Mouse (Mus musculus) CH12.LX (cell line): ENCODE data around the gene Hes1. TPM values are rescaled to one million over a fixed set of nuclear protein-coding genes. Genes with fewer than 3 reads are reported as not detected.
A peak's percentile ranks its signal among the peaks of the same experiment; 100 is the strongest.

Source experiments
- DNase-seq: peaks from one replicate; pipeline ENCODE4 v3.0.0-alpha.2; 2013; ENCODE audit errors: extremely low read depth
- H3K27ac ChIP-seq: 2 replicates; pipeline ENCODE4 v1.5.1; 2012; ENCODE audit warnings: low read depth, mild to moderate bottlenecking, control low read depth, moderate library complexity; ENCODE audit not compliant: insufficient read depth
- H3K27me3 ChIP-seq: replicated peaks from 2 replicates; pipeline ENCODE3; 2012; ENCODE audit warnings: inconsistent platforms
- H3K36me3 ChIP-seq, 2 experiments: replicated peaks in 1 of 2; 2 replicates each; pipeline versions ENCODE3 to v1.6.1; 2012; ENCODE audit warnings: inconsistent platforms in 1 of 2, low read length in 1 of 2, mild to moderate bottlenecking in 1 of 2, mixed read lengths in 1 of 2, moderate library complexity in 1 of 2; ENCODE audit not compliant: control insufficient read depth in 1 of 2, insufficient read depth in 1 of 2
- H3K4me1 ChIP-seq, 2 experiments: 2 replicates each; pipeline ENCODE4 v1.6.1; 2012; ENCODE audit warnings: inconsistent platforms in 1 of 2, moderate library complexity in 1 of 2; ENCODE audit not compliant: insufficient read depth in 2 of 2, control insufficient read depth in 1 of 2
- H3K4me2 ChIP-seq: 2 replicates; pipeline ENCODE4 v1.6.1; 2012; ENCODE audit warnings: low read depth, mild to moderate bottlenecking, control low read depth; ENCODE audit not compliant: poor library complexity, insufficient read depth, severe bottlenecking
- H3K4me3 ChIP-seq, 3 experiments: fragments of 150-350 bp in 1 of 3; sonication (generic) in 1 of 3; replicated peaks in 1 of 3; 2 replicates each; pipeline versions ENCODE3 to v1.5.1; 2011 to 2012; ENCODE audit warnings: low read depth in 2 of 3, low read length in 2 of 3, mild to moderate bottlenecking in 2 of 3, moderate library complexity in 2 of 3, control low read depth in 1 of 3, improper control_type of control experiment in 1 of 3, inconsistent platforms in 1 of 3, mixed read lengths in 1 of 3; ENCODE audit not compliant: poor library complexity in 1 of 3
- H3K79me2 ChIP-seq: replicated peaks from 2 replicates; pipeline ENCODE4 v1.6.1; 2012; ENCODE audit warnings: mild to moderate bottlenecking, moderate library complexity; ENCODE audit not compliant: control insufficient read depth, poor library complexity, insufficient read depth, severe bottlenecking; ENCODE audit errors: extremely low read depth
- H3K9ac ChIP-seq: 2 replicates; pipeline ENCODE4 v1.6.1; 2012; ENCODE audit warnings: low read depth, mild to moderate bottlenecking, control low read depth, moderate library complexity; ENCODE audit not compliant: insufficient read depth
- H3K9me3 ChIP-seq: replicated peaks from 2 replicates; pipeline ENCODE3; 2012; ENCODE audit warnings: low read length, inconsistent platforms, mixed read lengths
- BHLHE40 ChIP-seq: IDR thresholded peaks from 2 replicates; pipeline ENCODE4 v1.6.1; 2011; ENCODE audit warnings: mild to moderate bottlenecking, low read depth, low read length, improper control_type of control experiment
- CHD1 ChIP-seq: IDR thresholded peaks from 2 replicates; pipeline ENCODE4 v1.6.1; 2012; ENCODE audit warnings: low read depth, low read length, improper control_type of control experiment, inconsistent platforms
- CHD2 ChIP-seq: IDR thresholded peaks from 2 replicates; pipeline ENCODE4 v1.6.1; 2011; ENCODE audit warnings: low read length, improper control_type of control experiment
- CTCF ChIP-seq, 2 experiments: IDR thresholded peaks in 1 of 2; conservative IDR thresholded peaks in 1 of 2; 2 replicates each; pipeline ENCODE4 v1.5.1; 2011 to 2012; ENCODE audit warnings: low read depth in 2 of 2, low read length in 2 of 2, improper control_type of control experiment in 1 of 2, inconsistent platforms in 1 of 2, mild to moderate bottlenecking in 1 of 2, moderate library complexity in 1 of 2
- E2F4 ChIP-seq: IDR thresholded peaks from 2 replicates; pipeline ENCODE4 v1.6.1; 2011; ENCODE audit warnings: low read depth, low read length, improper control_type of control experiment; ENCODE audit not compliant: insufficient replicate concordance
- ELF1 ChIP-seq: IDR thresholded peaks from 2 replicates; pipeline ENCODE4 v1.6.1; 2014; ENCODE audit warnings: low read depth, mild to moderate bottlenecking, inconsistent platforms, low read length, improper control_type of control experiment
- EP300 ChIP-seq: IDR thresholded peaks from 2 replicates; pipeline ENCODE4 v1.6.1; 2011; ENCODE audit warnings: low read length, improper control_type of control experiment
- ETS1 ChIP-seq: conservative IDR thresholded peaks from 2 replicates; pipeline ENCODE4 v1.6.1; 2012; ENCODE audit warnings: low read depth, mild to moderate bottlenecking, inconsistent platforms, low read length, improper control_type of control experiment, moderate library complexity
- GABPA ChIP-seq: IDR thresholded peaks from 2 replicates; pipeline ENCODE4 v1.6.1; 2012; ENCODE audit warnings: low read depth, low read length, improper control_type of control experiment, inconsistent platforms; ENCODE audit not compliant: insufficient replicate concordance
- HCFC1 ChIP-seq: IDR thresholded peaks from 2 replicates; pipeline ENCODE4 v1.6.1; 2012; ENCODE audit warnings: low read depth, mild to moderate bottlenecking, inconsistent platforms, low read length, improper control_type of control experiment
- IRF4 ChIP-seq: IDR thresholded peaks from 2 replicates; pipeline ENCODE4 v1.6.1; 2014; ENCODE audit warnings: low read depth, mild to moderate bottlenecking, inconsistent platforms, low read length, improper control_type of control experiment
- JUN ChIP-seq: IDR thresholded peaks from 2 replicates; pipeline ENCODE4 v1.6.1; 2011; ENCODE audit warnings: low read depth, mild to moderate bottlenecking, low read length, improper control_type of control experiment, moderate library complexity; ENCODE audit not compliant: insufficient read depth
- JUND ChIP-seq: conservative IDR thresholded peaks from 2 replicates; pipeline ENCODE4 v1.6.1; 2011; ENCODE audit warnings: low read depth, low read length, improper control_type of control experiment
- KAT2A ChIP-seq: IDR thresholded peaks from 2 replicates; pipeline ENCODE4 v1.6.1; 2012; ENCODE audit warnings: low read length, improper control_type of control experiment, inconsistent platforms; ENCODE audit not compliant: insufficient replicate concordance
- MAFK ChIP-seq: IDR thresholded peaks from 2 replicates; pipeline ENCODE4 v1.6.1; 2011; ENCODE audit warnings: low read length, improper control_type of control experiment; ENCODE audit not compliant: insufficient replicate concordance
- MAX ChIP-seq: IDR thresholded peaks from 2 replicates; pipeline ENCODE4 v1.6.1; 2011; ENCODE audit warnings: low read length, improper control_type of control experiment
- MAZ ChIP-seq: IDR thresholded peaks from 2 replicates; pipeline ENCODE4 v1.6.1; 2012; ENCODE audit warnings: low read depth, mild to moderate bottlenecking, inconsistent platforms, low read length, improper control_type of control experiment, moderate library complexity
- MEF2A ChIP-seq: IDR thresholded peaks from 2 replicates; pipeline ENCODE4 v1.6.1; 2014; ENCODE audit warnings: low read depth, mild to moderate bottlenecking, inconsistent platforms, low read length, improper control_type of control experiment, borderline replicate concordance
- MXI1 ChIP-seq: IDR thresholded peaks from 2 replicates; pipeline ENCODE4 v1.6.1; 2011; ENCODE audit warnings: mild to moderate bottlenecking, low read depth, low read length, improper control_type of control experiment
- MYC ChIP-seq: IDR thresholded peaks from 2 replicates; pipeline ENCODE4 v1.6.1; 2011; ENCODE audit warnings: low read depth, mild to moderate bottlenecking, improper control_type of control experiment, low read length
- NELFE ChIP-seq: IDR thresholded peaks from 2 replicates; pipeline ENCODE4 v1.6.1; 2011; ENCODE audit warnings: low read depth, low read length, improper control_type of control experiment
- NRF1 ChIP-seq: IDR thresholded peaks from 2 replicates; pipeline ENCODE4 v1.6.1; 2014; ENCODE audit warnings: low read depth, mild to moderate bottlenecking, inconsistent platforms, low read length, improper control_type of control experiment, moderate library complexity
- PAX5 ChIP-seq: IDR thresholded peaks from 2 replicates; pipeline ENCODE4 v1.6.1; 2012; ENCODE audit warnings: low read length, inconsistent platforms, mixed read lengths
- POLR2A ChIP-seq: IDR thresholded peaks from 2 replicates; pipeline ENCODE4 v1.6.1; 2011; ENCODE audit warnings: low read depth, mild to moderate bottlenecking, improper control_type of control experiment, low read length
- POLR2AphosphoS2 ChIP-seq: IDR thresholded peaks from 2 replicates; pipeline ENCODE4 v1.6.1; 2011; ENCODE audit warnings: low read depth, low read length, improper control_type of control experiment
- RAD21 ChIP-seq: IDR thresholded peaks from 2 replicates; pipeline ENCODE4 v1.6.1; 2011; ENCODE audit warnings: low read depth, mild to moderate bottlenecking, low read length, improper control_type of control experiment, moderate library complexity
- RCOR1 ChIP-seq: conservative IDR thresholded peaks from 2 replicates; pipeline ENCODE4 v1.6.1; 2012; ENCODE audit warnings: low read depth, mild to moderate bottlenecking, inconsistent platforms, low read length, improper control_type of control experiment
- SIN3A ChIP-seq: IDR thresholded peaks from 2 replicates; pipeline ENCODE4 v1.6.1; 2012; ENCODE audit warnings: low read length, improper control_type of control experiment, inconsistent platforms
- SMC3 ChIP-seq: IDR thresholded peaks from 2 replicates; pipeline ENCODE4 v1.6.1; 2011; ENCODE audit warnings: low read depth, low read length, improper control_type of control experiment
- TBP ChIP-seq: conservative IDR thresholded peaks from 2 replicates; pipeline ENCODE4 v1.6.1; 2011; ENCODE audit warnings: low read depth, low read length, improper control_type of control experiment
- TCF12 ChIP-seq: IDR thresholded peaks from 2 replicates; pipeline ENCODE4 v1.6.1; 2014; ENCODE audit warnings: low read depth, mild to moderate bottlenecking, inconsistent platforms, low read length, improper control_type of control experiment
- UBTF ChIP-seq: IDR thresholded peaks from 2 replicates; pipeline ENCODE4 v1.6.1; 2012; ENCODE audit warnings: low read depth, mild to moderate bottlenecking, inconsistent platforms, low read length, improper control_type of control experiment, moderate library complexity
- USF1 ChIP-seq: IDR thresholded peaks from 2 replicates; pipeline ENCODE4 v1.6.1; 2014; ENCODE audit warnings: low read depth, mild to moderate bottlenecking, inconsistent platforms, low read length, improper control_type of control experiment
- USF2 ChIP-seq: conservative IDR thresholded peaks from 2 replicates; pipeline ENCODE4 v1.6.1; 2011; ENCODE audit warnings: low read depth, low read length, improper control_type of control experiment
- ZC3H11A ChIP-seq: IDR thresholded peaks from 2 replicates; pipeline ENCODE4 v1.6.1; 2012; ENCODE audit warnings: low read depth, mild to moderate bottlenecking, inconsistent platforms, low read length, improper control_type of control experiment
- ZKSCAN1 ChIP-seq: IDR thresholded peaks from 2 replicates; pipeline ENCODE4 v1.6.1; 2012; ENCODE audit warnings: low read depth, inconsistent platforms, low read length, improper control_type of control experiment, borderline replicate concordance
- ZMIZ1 ChIP-seq: IDR thresholded peaks from 2 replicates; pipeline ENCODE4 v1.6.1; 2012; ENCODE audit warnings: low read depth, mild to moderate bottlenecking, inconsistent platforms, low read length, improper control_type of control experiment
- ZNF384 ChIP-seq: IDR thresholded peaks from 2 replicates; pipeline ENCODE4 v1.6.1; 2012; ENCODE audit warnings: low read depth, low read length, improper control_type of control experiment, inconsistent platforms
- dilution Hi-C: fragments of 300-500 bp; cut with MboI; formaldehyde crosslinking; loops from 2 replicates; pipeline ENCODE4 v1.14.3; 2020; ENCODE audit warnings: low sequenced_read_pairs; ENCODE audit not compliant: extremely low pct_unique_long_range_greater_than_20kb, extremely low pct_ligation_motif_present
- in situ Hi-C: fragments of 300-500 bp; cut with MboI; formaldehyde crosslinking; loops from 3 replicates; pipeline ENCODE4 v1.14.3; 2019; ENCODE audit warnings: low sequenced_read_pairs, low pct_ligation_motif_present, low pct_unique_long_range_greater_than_20kb, mixed read lengths
- polyA plus RNA-seq: library from polyadenylated mRNA; unstranded; fragments of >175 nt; gene quantifications from 2 replicates; pipeline ENCODE4 v1.2.1, GENCODE M21; 2012; ENCODE audit warnings: low read depth; ENCODE audit not compliant: insufficient read length
- total RNA-seq, 2 experiments: library from RNA; depleted of rRNA; stranded (reverse); fragments of 300-350 nt in 1 of 2; fragments of >200 nt in 1 of 2; gene quantifications; 2 replicates each; pipeline ENCODE4 v1.2.3; 2012 to 2014

Hes1 gene
- total and polyA plus RNA-seq, 3 experiments = 1.4 to 3.6 (median 1.6) TPM

DNA sequence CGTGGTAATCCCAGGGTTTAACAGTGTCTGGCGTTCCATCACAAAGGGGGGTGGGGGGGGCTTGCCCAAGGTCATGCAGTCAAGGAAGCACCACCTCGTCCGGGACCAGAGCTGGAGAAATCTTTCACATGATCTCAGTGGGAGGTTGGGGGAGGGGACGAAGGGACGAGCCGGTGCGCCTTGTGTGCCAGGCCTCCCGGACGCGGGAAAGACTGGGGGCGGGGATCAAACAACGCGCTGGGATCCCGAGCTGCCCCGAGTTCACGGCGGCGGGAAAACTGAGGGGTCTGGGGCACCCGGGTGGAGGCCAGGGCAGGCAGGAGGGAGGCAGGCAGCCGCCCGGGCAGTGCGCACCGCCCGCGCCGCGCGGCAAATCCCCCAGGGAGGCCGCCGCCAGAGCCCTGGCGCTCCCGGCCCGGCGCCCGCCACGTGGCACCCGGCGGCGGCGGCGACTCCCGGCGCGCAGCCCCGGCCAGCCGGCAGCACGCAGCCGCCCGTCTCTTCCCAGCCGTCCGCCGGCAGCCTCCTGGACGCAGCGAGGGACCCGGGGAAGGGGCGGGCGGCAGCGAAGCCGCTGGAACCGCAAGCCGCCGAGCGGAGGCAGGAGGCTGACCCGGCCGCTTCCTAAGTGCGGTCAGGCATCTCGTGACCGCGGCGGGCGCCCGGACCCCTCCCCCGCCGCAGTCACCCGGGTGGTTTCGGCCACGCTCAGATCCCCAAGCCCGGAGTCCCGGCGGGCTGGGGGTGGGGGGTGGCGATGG is 883 bp upstream of the Hes1 start:
- dilution Hi-C loops = no loop called here
- H3K27ac ChIP-seq = peak overlapping the region; percentile 37; the same call in 1 of the 2 replicates
- H3K4me2 ChIP-seq = peak overlapping the region; percentile 96
- H3K4me1 ChIP-seq = peaks cover 3 to 48% of the 10 kb centered on the region in 2 experiments; a peak in 3 of 4 replicates
- peak; percentile 28 for DNase-seq
- no peak for TF ChIP-seq POLR2AphosphoS2
- TF ChIP-seq KAT2A = no peak
- TF ChIP-seq BHLHE40 = peak; percentile 82
- TF ChIP-seq PAX5 = no peak
- TF ChIP-seq CHD2 = peak; percentile 72; the same call in 1 of the 2 replicates
- TF ChIP-seq POLR2A = peak; percentile 14; the same call in 1 of the 2 replicates
- TF ChIP-seq RAD21 = no peak
- TF ChIP-seq ZMIZ1 = no peak; the same call in 1 of the 2 replicates
- TF ChIP-seq USF2 = no peak
- no peak; the same call in 1 of the 2 replicates for TF ChIP-seq UBTF
- 0 out of 2 replicates have a peak, but pooled peaks have one; percentile 2 for TF ChIP-seq SIN3A
- no peak for TF ChIP-seq ZC3H11A
- no peak for TF ChIP-seq MEF2A
- TF ChIP-seq MYC = no peak
- TF ChIP-seq TBP = no peak
- TF ChIP-seq EP300 = no peak
- TF ChIP-seq ZKSCAN1 = no peak
- TF ChIP-seq HCFC1 = no peak
- 0 out of 2 replicates have a peak, but pooled peaks have one; percentile 7 for TF ChIP-seq ETS1
- TF ChIP-seq MAZ = no peak
- no peak for TF ChIP-seq E2F4
- no peak for TF ChIP-seq JUND
- TF ChIP-seq RCOR1 = 0 out of 2 replicates have a peak, but pooled peaks have one; percentile 23
- no peak for TF ChIP-seq GABPA
- TF ChIP-seq NRF1 = peak; percentile 28; the same call in 1 of the 2 replicates
- no peak for TF ChIP-seq ELF1
- 0 out of 2 replicates have a peak, but pooled peaks have one; percentile 3 for TF ChIP-seq IRF4
- TF ChIP-seq NELFE = no peak
- peak; percentile 14; the same call in 1 of the 2 replicates for TF ChIP-seq MXI1
- no peak for TF ChIP-seq ZNF384
- TF ChIP-seq CTCF (conservative IDR thresholded peaks at IDR 0.05 in 1 of 2, IDR thresholded peaks at IDR 0.05 in 1 of 2; ENCODE audit: low read depth in 2 of 2, low read length in 2 of 2) = no peak
- TF ChIP-seq TCF12 = no peak; the same call in 1 of the 2 replicates
- no peak for TF ChIP-seq JUN
- TF ChIP-seq CHD1 = peak; percentile 84
- no peak for TF ChIP-seq USF1
- no peak; the same call in 1 of the 2 replicates for TF ChIP-seq SMC3
- no peak for TF ChIP-seq MAFK
- TF ChIP-seq MAX = no peak; the same call in none of the 2 replicates
- H3K36me3 ChIP-seq = no peaks in the 10 kb centered on the region
- H3K9me3 ChIP-seq = no peaks in the 10 kb centered on the region
- peak overlapping the region; percentile 87 for H3K9ac ChIP-seq
- no peaks in the 10 kb centered on the region for H3K79me2 ChIP-seq
- peaks cover 81% of the 10 kb centered on the region for H3K27me3 ChIP-seq
- in situ Hi-C loops = loop anchor here (10.0 kb wide), 2 partner anchors 78 to 208 kb away; no protein-coding TSS in a partner anchor
- peak overlapping the region in 2 of 3 experiments; percentile 55 to 68 for H3K4me3 ChIP-seq
